Mouse (Mus musculus) left cerebral cortex, adult 9 months (tissue): ENCODE results near the gene Znrf3.

ENCODE experiments used
- DNase-seq, 2 experiments: peaks; one replicate each; pipeline ENCODE4 v3.0.0; 2022; ENCODE audit warnings: low spot score in 2 of 2

Znrf3 gene

DNA sequence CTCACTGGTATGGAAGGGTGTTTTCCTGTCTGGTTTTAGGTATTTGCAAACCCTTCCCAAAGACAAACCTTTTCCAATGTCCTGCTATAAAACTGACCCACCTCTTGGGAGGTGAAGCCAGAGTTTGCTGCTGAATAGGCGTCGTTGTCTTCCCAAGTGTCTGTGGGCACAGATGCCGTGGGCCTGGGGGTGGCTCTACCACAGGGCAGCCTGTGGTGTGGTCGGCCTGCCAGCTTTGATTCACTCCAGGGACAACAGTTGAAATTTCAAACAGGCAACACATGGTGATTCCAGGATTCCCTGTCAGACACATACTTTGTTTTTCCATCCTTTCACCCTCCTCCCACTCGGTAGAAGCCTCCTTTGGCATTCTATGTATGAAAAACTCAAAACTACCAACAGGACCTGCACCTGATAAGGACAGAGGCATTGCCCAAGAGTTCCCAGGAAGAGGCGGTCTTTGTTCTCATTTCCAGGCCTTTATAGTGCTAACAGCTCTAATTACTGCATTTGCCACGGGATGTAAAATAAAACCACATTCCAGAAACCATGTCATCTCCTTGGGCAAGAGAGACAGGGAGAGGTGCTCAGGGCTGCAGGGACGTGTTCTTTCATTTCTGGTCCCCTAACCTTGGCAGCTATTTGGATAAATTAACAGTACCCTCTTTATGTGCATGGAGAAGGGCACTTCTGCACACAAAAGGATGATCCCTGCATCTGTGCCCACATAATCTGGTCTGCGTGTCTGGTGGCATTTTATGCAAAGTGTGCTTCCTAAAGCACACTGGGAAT lies 173.2 kb downstream of the Znrf3 start:
- no peak for DNase-seq

- no peak for DNase-seq
Measured at GRCm38 (mm10) chr11:5269846-5270461, 174.7 kb downstream of the Znrf3 start.

DNA sequence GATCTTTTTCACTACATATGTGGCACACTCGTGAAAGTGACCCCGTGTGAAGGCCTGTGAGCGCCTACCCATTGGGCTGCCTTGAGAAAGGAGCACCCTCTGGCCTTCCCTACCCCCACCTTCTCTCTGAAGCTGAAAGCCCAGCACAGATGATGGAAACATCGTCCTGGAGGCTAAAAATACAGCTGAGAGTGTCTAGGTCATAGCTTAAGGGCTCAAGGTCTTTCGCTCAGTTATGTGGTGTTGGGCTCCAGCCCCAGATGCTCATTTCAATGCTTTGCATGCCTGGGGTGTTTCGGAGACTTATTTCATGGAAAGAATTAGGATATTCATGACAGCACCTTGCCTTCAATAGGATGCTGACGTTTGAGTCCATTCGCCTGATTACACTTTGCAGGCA lies 178.9 kb downstream of the Znrf3 start:
- DNase-seq: no peak

DNA sequence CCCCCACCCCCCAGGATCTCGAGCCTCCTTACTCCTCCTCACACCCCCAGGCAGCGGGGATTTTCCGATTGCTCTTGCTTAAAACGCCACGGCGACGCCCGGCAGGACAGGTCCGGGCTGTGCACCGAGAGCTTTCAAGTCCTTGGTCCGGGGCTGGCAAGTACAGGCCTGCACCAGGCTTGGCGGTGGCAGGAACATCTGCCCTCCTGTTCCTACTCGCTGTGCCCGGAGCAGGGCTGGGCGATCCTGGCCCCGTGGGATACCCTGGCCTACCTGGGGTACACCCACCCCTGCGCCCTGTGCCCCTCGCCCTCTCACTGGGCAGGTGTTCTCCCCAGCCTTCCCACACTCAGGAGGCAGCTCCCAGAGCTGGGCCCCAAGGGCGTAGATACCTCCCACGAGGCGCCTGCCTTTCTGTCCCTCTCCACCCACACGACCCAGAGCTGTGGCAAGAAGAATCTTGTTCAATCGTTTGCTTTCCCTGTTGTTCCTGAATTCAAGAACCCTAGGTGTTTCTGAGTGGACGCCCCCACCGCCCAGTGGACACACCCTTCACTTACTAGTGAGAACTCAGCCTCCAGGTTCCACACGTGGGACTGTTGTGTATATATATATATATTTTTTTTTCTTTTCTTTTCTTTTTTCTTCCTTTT lies 181.4 kb downstream of the Znrf3 start:
- DNase-seq: no peak

DNA sequence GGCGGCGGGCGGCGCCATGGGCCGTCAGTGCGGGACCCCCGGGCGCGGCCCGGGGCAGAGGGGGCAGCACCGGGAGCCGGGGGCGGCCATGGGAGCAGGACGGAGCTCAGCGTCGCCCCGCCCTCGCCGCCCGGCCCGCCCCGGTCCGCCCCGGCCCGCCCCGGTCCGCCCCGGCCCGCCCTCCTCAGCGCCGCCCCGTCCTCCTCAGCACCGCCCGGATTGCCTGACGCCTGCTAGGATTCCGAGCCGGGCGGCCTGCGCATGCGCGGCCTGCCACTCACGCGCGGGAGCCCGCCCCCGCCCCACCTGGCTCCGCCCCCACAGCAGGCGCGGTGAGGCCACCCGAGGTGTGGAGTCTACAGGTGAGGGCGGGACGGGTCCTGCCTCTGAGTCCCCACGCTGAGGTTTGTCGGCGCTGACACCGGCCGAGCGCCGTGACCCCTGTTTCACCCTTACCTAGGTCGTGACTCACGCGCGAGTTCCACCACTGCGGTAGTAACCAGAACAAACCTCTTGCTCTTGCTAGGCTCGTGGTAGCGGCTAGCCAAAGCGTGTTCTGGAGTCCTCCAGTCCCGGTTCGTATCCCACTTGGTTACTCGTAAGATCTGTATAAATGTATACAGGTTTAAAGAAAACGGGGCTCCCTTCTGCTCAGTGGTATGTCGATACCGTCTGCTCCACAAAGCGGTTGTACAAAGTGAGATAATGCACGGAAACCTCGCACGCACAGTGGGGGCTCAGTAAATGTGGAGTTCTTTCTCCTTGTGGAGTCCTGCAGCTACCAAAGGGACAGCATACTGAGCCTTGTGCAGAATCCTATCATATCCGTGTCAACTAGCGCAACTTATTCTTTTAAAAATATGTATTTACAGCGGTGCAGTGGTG lies 182.9 kb downstream of the Znrf3 start, which contains the start of gene Kremen1:
TSS of gene Kremen1 (minus strand) at position 51 of the 885 bp plus-strand sequence.
- peak; percentile 66 to 86 for DNase-seq

DNA sequence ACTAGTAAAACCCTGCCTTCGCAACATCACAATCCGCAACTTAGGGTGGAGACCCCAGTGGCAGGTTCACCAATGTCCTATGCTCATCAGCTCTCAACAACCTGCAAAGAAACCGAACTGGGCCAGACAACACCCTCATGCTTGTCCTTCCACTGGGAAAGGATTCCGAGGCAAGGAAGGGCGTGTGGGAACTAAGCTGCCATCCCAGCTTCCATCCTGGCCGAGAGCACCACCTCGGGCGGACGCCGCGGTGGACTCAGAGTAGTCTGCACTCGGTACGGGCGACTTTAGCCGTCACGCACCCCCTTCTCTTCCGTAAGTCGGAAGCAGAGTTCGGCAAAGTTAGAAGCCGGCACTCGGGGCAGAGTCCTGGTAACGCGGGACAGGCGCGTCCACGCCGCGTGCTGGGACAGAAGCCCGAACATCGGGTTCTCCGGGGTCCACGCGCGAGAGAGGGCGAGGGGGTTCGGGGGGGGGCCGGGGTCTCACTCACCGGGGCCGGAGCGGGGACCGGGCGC lies 183.6 kb downstream of the Znrf3 start:
- DNase-seq: no peak

DNA sequence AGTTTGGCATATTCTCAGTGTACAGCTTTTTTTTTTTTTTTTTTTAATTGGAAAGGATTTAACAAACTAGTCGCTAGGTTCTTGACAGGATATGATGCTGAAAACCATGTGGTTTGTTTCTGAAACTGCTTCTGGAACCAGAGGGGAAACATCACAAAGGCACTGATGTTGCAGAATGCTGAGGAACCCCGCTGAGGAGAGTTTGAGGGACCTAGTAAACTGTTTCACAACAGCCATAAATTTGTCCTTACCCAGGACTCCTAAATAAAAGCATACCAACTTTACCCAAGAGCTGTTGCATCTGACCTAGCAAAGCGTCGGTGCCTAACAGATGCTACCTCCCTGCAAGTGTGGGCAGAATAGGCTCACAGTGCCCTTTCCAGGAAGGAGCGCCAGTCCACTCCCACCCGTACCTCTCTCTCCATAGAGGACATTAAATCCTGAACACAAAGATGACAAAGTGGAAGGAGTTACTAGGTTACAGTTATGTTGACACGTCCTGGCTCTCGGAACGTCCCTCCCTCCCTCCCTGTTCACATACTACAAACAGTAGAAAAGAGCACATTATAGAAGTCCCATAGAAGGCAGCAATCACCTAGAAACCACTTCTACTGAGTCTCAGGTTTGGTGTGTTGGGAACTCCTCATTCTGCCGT lies 184.6 kb downstream of the Znrf3 start:
- DNase-seq: no peak

DNA sequence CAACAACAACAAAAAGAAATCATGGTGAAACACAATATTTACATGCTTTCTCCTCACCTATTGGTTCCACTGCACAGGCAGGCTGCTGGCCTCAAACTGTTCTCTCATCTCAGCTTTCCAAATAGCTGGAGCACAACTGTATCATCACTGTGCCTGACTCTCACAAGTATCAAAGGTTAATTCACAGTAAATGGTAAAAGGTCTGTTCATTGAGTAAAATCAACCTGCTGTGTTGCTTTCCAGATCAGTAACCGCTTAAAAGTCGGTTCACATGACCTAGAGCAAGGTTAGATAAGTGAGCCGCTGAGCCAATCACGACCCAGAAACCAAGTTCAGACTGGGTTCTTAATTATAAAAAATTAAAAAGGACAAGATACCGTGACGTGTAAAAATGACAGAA lies 186.6 kb downstream of the Znrf3 start:
- DNase-seq: no peak

DNA sequence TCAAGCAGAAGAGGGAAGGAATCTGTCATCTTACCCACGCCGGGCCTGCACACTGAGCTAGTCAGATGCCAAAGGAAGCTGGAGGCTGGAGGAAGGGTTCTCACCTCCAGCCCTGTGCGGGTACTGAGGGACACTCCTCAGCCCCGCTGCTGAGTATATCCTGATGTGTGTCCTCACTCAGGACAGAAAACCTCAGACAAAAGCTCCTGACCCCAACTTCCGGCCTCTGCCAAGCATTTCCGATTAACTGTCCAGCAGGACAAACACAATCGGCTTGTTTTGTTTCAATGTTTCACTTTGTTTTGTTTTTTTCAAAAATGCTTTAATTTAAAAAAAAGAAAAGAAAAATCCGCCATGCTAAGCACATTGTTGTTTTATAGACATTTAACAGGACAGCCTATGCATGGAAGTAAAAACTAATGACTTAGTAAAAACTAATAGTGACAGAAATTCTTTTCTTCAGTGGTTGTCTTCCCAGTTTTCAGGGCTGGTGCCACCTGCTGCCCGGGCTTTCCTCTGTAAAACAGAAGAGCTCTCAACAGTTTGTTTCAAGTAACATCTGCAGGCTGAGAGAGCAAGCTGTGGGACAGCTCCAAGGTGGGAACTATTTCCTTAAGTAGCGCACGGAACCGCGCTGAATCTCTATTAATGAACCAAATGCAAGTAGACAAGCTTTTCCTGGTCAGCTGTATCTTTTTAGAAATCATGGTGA lies 187.3 kb downstream of the Znrf3 start:
- DNase-seq: no peak

GRCm38 (mm10) chr11:5255509-5256014 lies 189.1 kb downstream of the Znrf3 start:
- DNase-seq: no peak

DNA sequence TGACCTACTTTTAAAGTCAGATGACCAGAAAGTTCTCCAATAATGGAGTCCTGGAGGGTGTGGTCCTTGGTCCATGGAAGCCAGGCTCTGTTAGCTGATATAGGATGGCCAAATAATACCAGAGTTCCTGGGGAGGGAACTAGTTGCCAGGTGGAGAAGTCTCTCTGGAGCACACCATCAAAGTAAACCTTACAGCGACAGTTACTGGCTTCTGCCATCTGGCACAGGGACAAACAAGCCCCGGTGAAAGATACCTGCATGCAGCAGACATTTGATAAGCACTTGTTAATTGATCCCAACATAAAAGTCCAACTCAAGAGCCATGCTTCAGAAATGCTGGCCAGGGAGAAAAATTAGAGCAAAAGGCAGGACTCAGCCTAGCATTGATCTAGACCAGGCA lies 190.6 kb downstream of the Znrf3 start:
- DNase-seq: no peak

DNA sequence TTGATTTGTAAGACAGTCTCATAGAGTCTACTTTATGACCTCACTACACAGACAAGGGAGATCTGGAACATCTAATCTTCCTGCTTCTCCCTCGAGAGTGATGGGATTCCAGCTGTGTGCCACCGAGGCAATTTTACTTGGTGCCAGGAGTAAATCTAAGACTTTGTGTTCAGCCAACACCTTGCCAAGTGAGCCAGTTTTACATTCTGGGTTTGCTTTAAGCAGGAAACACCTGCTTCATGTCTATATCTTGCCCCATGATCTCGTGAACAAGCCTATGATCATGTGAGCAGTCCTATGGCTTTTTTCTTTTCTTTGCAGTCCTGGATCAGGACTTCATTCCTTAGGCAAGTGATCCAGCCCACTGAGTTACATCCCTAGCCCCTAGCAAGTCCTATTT lies 191.1 kb downstream of the Znrf3 start:
- DNase-seq: no peak

GRCm38 (mm10) chr11:5252727-5253126 lies 191.9 kb downstream of the Znrf3 start:
- DNase-seq: no peak

DNA sequence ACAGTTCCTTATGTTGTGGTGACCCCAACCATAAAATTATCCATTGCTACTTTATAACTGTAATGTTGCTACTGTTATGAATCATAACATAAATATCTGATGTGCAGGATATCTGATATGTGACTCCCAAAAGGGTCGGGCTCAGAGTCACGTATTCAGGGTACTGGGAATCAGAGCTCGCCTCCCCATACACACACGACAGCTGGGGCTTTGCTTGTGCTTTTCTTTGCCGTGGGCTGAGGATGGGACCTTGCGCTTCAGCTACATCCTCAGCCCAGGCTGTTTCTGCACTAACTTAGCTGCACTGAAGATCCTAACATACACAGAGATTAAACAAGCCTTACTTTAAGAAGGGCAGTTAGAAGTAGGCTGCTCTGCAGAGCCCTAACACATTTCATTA lies 193.5 kb downstream of the Znrf3 start:
- no peak for DNase-seq

DNA sequence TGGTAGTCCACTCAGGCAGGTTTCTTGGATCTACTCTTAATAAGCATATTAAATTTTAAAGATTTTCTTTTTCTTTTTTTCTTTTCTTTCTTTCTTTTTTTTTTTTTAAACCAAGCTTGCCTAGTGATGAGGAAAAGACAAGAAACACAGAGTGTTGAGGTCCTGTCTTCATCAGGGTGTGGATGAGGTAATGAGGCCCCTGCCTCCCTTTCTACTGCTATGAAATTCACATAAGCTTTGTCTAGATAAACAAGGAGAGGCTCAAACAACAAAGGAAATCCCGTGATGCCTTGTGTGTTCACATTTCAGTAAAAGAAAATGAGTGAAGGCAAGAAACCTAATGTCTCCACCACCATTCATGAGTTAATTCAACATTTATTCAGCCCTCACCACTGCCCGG lies 196.4 kb downstream of the Znrf3 start:
- no peak for DNase-seq

GRCm38 (mm10) chr11:5245431-5245830 lies 199.2 kb downstream of the Znrf3 start:
- no peak for DNase-seq

GRCm38 (mm10) chr11:5244749-5245130 lies 199.9 kb downstream of the Znrf3 start:
- peak in 1 of 2 experiments; percentile 41 for DNase-seq

DNA sequence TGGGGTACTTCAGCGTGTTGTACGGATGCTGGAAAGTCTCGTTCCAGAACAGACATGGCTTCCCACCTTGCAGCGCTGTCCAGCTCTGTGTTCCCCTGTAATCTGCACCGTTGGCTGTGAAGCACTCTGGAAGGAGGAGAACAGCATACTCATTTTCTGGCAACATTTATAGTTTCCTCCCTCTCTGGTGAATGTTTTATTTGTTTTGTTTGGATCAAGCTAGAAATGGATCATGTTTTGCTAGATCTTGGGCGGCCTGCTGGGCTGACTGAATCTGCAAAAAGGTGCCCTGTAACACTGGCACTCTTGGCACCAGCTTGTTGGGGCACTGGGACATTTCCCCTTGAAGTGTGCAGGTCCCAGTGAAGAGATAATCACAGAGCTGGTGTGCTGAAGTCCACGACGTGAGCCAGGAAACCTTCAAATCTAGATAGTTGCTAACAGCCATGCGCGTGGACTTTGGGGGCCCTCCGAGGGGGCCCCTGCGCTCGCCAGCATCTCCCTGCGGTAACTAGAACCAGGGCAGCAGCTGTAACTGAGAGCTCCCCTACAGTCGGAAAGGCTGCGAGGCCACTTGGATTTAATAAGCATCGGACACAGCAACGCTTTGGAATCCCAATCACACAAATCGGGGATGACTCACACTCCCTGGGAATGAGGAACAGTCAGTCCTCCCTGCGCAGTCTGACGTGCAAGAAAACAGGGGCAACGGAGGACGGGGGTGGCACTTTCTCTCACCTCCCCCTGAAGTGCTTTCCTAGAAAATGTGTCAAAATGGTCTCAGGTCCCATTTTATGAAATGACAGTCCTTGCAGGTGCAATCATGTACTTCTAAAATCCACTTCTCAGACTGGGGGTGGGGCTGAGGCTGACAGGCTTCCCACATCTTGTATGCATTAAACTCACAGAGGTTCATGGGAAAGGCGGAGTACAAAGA lies 200.6 kb downstream of the Znrf3 start:
- peak; percentile 64 to 75 for DNase-seq

GRCm38 (mm10) chr11:5243208-5243607 lies 201.4 kb downstream of the Znrf3 start:
- no peak for DNase-seq
